Mouse (Mus musculus) MEL (cell line): ENCODE results near the gene Acin1. TPM values are rescaled to one million over a fixed set of nuclear protein-coding genes. Genes with fewer than 3 reads are reported as not detected.
A peak's percentile ranks its signal among the peaks of the same experiment; 100 is the strongest.

Experiments
- DNase-seq: peaks from one replicate; pipeline ENCODE4 v3.0.0; 2011; ENCODE audit warnings: low read depth, low spot score
- H3K27ac ChIP-seq: 2 replicates; pipeline ENCODE4 v1.5.1; 2012; ENCODE audit warnings: low read depth, mild to moderate bottlenecking, control low read depth, low read length, moderate library complexity; ENCODE audit not compliant: control insufficient read depth
- H3K27me3 ChIP-seq, 2 experiments: fragments of 150-350 bp in 1 of 2; sonication (generic) in 1 of 2; 2 replicates each; pipeline ENCODE4 v1.6.1; 2012; ENCODE audit warnings: low read length in 2 of 2, mild to moderate bottlenecking in 2 of 2, improper control_type of control experiment in 1 of 2, moderate library complexity in 1 of 2; ENCODE audit not compliant: insufficient read depth in 2 of 2, control insufficient read depth in 1 of 2
- H3K36me3 ChIP-seq, 2 experiments: 2 replicates each; pipeline ENCODE4 v1.6.1; 2012 to 2014; ENCODE audit warnings: low read length in 2 of 2, improper control_type of control experiment in 1 of 2, inconsistent platforms in 1 of 2, mild to moderate bottlenecking in 1 of 2; ENCODE audit not compliant: insufficient read depth in 2 of 2, control insufficient read depth in 1 of 2
- H3K4me1 ChIP-seq, 2 experiments: fragments of 150-350 bp in 1 of 2; sonication (generic) in 1 of 2; 2 replicates each; pipeline ENCODE4 v1.6.1; 2012; ENCODE audit warnings: low read length in 2 of 2, improper control_type of control experiment in 1 of 2, mild to moderate bottlenecking in 1 of 2; ENCODE audit not compliant: insufficient read depth in 2 of 2, control insufficient read depth in 1 of 2
- H3K4me3 ChIP-seq, 2 experiments: fragments of 150-350 bp in 1 of 2; sonication (generic) in 1 of 2; 2 replicates each; pipeline ENCODE4 v1.5.1; 2012; ENCODE audit warnings: low read depth in 2 of 2, low read length in 2 of 2, mild to moderate bottlenecking in 2 of 2, moderate library complexity in 2 of 2, control low read depth in 1 of 2, improper control_type of control experiment in 1 of 2; ENCODE audit not compliant: control insufficient read depth in 1 of 2, insufficient read depth in 1 of 2
- H3K79me2 ChIP-seq: 2 replicates; pipeline ENCODE4 v1.6.1; 2012; ENCODE audit warnings: mild to moderate bottlenecking, low read length, moderate library complexity; ENCODE audit not compliant: control insufficient read depth, poor library complexity, insufficient read depth
- H3K9ac ChIP-seq: 2 replicates; pipeline ENCODE4 v1.6.1; 2012; ENCODE audit warnings: low read depth, mild to moderate bottlenecking, control low read depth, low read length, moderate library complexity; ENCODE audit not compliant: control insufficient read depth, poor library complexity, severe bottlenecking
- H3K9me3 ChIP-seq: fragments of 150-350 bp; sonication (generic); replicated peaks from 2 replicates; pipeline ENCODE4 v1.6.1; 2012; ENCODE audit warnings: mild to moderate bottlenecking, low read length, improper control_type of control experiment, moderate library complexity; ENCODE audit not compliant: insufficient read depth
- BHLHE40 ChIP-seq: IDR thresholded peaks from 2 replicates; pipeline ENCODE4 v1.6.1; 2012; ENCODE audit warnings: low read depth, mild to moderate bottlenecking, inconsistent platforms, low read length, improper control_type of control experiment, borderline replicate concordance
- CHD1 ChIP-seq: IDR thresholded peaks from 2 replicates; pipeline ENCODE4 v1.6.1; 2012; ENCODE audit warnings: low read depth, mild to moderate bottlenecking, inconsistent platforms, low read length, improper control_type of control experiment
- E2F4 ChIP-seq: IDR thresholded peaks from 2 replicates; pipeline ENCODE4 v1.6.1; 2011; ENCODE audit warnings: low read depth, low read length, improper control_type of control experiment, borderline replicate concordance
- ELF1 ChIP-seq: IDR thresholded peaks from 2 replicates; pipeline ENCODE4 v1.6.1; 2014; ENCODE audit warnings: low read depth, mild to moderate bottlenecking, inconsistent platforms, low read length, improper control_type of control experiment, moderate library complexity
- HCFC1 ChIP-seq: IDR thresholded peaks from 2 replicates; pipeline ENCODE4 v1.6.1; 2012; ENCODE audit warnings: low read depth, mild to moderate bottlenecking, inconsistent platforms, low read length, improper control_type of control experiment, moderate library complexity
- KAT2A ChIP-seq: conservative IDR thresholded peaks from 2 replicates; pipeline ENCODE4 v1.6.1; 2012; ENCODE audit warnings: low read depth, low read length, improper control_type of control experiment, inconsistent platforms
- MAX ChIP-seq: IDR thresholded peaks from 2 replicates; pipeline ENCODE4 v1.6.1; 2011; ENCODE audit warnings: low read length, improper control_type of control experiment
- MEF2A ChIP-seq: IDR thresholded peaks from 2 replicates; pipeline ENCODE4 v1.6.1; 2014; ENCODE audit warnings: low read depth, mild to moderate bottlenecking, inconsistent platforms, low read length, improper control_type of control experiment; ENCODE audit not compliant: poor library complexity, insufficient replicate concordance, severe bottlenecking; ENCODE audit errors: extremely low read depth
- MYB ChIP-seq: IDR thresholded peaks from 2 replicates; pipeline ENCODE4 v1.6.1; 2011; ENCODE audit warnings: mild to moderate bottlenecking, low read depth, low read length, improper control_type of control experiment
- MYC ChIP-seq: IDR thresholded peaks from 2 replicates; pipeline ENCODE4 v1.6.1; 2011; ENCODE audit warnings: low read depth, mild to moderate bottlenecking, low read length, improper control_type of control experiment, moderate library complexity
- NELFE ChIP-seq: IDR thresholded peaks from 2 replicates; pipeline ENCODE4 v1.6.1; 2011; ENCODE audit warnings: low read depth, low read length, improper control_type of control experiment
- NRF1 ChIP-seq: IDR thresholded peaks from 2 replicates; pipeline ENCODE4 v1.6.1; 2014; ENCODE audit warnings: low read depth, mild to moderate bottlenecking, inconsistent platforms, low read length, improper control_type of control experiment, moderate library complexity; ENCODE audit not compliant: poor library complexity, insufficient read depth, severe bottlenecking
- POLR2A ChIP-seq, 2 experiments: IDR thresholded peaks; 2 replicates each; pipeline ENCODE4 v1.6.1; 2011 to 2012; ENCODE audit warnings: low read length in 2 of 2, mild to moderate bottlenecking in 2 of 2, control low read depth in 1 of 2, improper control_type of control experiment in 1 of 2, low read depth in 1 of 2, moderate library complexity in 1 of 2; ENCODE audit not compliant: control insufficient read depth in 1 of 2, insufficient read depth in 1 of 2, poor library complexity in 1 of 2
- RCOR1 ChIP-seq: IDR thresholded peaks from 2 replicates; pipeline ENCODE4 v1.6.1; 2012; ENCODE audit warnings: low read depth, mild to moderate bottlenecking, inconsistent platforms, low read length, improper control_type of control experiment
- SIN3A ChIP-seq: IDR thresholded peaks from 2 replicates; pipeline ENCODE4 v1.6.1; 2012; ENCODE audit warnings: low read length, improper control_type of control experiment, inconsistent platforms
- TBP ChIP-seq: IDR thresholded peaks from 2 replicates; pipeline ENCODE4 v1.8.0; 2011; ENCODE audit warnings: low read depth, low read length, improper control_type of control experiment
- TCF12 ChIP-seq: IDR thresholded peaks from 2 replicates; pipeline ENCODE4 v1.6.1; 2014; ENCODE audit warnings: low read depth, mild to moderate bottlenecking, inconsistent platforms, low read length, improper control_type of control experiment, moderate library complexity
- USF2 ChIP-seq, 2 experiments: IDR thresholded peaks; 2 replicates each; pipeline ENCODE4 v1.6.1; 2011 to 2012; ENCODE audit warnings: improper control_type of control experiment in 2 of 2, low read length in 2 of 2, borderline replicate concordance in 1 of 2, inconsistent platforms in 1 of 2, low read depth in 1 of 2, mild to moderate bottlenecking in 1 of 2; ENCODE audit not compliant: insufficient read depth in 1 of 2
- ZC3H11A ChIP-seq: IDR thresholded peaks from 2 replicates; pipeline ENCODE4 v1.6.1; 2012; ENCODE audit warnings: low read depth, mild to moderate bottlenecking, inconsistent platforms, low read length, improper control_type of control experiment
- ZMIZ1 ChIP-seq: IDR thresholded peaks from 2 replicates; pipeline ENCODE4 v1.6.1; 2012; ENCODE audit warnings: low read depth, mild to moderate bottlenecking, inconsistent platforms, low read length, improper control_type of control experiment, moderate library complexity
- polyA plus RNA-seq, 2 experiments: library from polyadenylated mRNA; stranded (reverse) in 1 of 2; unstranded in 1 of 2; fragments of >175 nt in 1 of 2; fragments of >200 nt in 1 of 2; gene quantifications; 2 replicates each; pipeline versions ENCODE4 v1.2.1 to v1.2.4; 2012; ENCODE audit warnings: low replicate concordance in 2 of 2, low read depth in 1 of 2; ENCODE audit not compliant: insufficient read length in 2 of 2, insufficient read depth in 1 of 2, missing spikeins in 1 of 2
- total RNA-seq: library from RNA; depleted of rRNA; stranded (reverse); fragments of 300-350 nt; gene quantifications from 2 replicates; pipeline ENCODE4 v1.2.3, GENCODE M21; 2012

Gene Acin1
- total and polyA plus RNA-seq, 3 experiments = 103 to 248 (median 115) TPM

DNA sequence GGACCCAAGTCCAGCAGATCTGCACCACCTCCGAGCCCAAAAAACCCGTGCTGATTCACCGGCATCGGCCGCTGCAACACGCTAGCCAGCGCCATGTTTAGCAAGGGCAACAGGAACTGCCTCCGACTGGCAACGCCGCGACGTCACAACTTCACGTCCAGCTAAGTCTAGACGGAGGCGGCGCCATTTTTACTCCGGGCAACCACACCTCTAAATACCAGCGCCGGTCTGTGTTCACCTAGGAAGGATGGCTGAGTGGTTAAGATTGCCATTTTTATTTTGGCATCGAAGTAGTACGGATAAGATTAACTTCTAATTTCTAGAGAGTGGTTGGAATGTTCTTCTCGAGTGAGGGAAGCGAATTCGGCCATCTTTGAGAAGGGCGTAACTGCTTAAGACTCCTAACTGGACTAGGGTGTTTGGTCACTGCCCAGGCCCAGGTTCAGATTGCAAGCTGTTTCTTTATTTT lies 68.8 kb downstream of the Acin1 start, which contains the start of gene Psmb5:
Gene Psmb5 (minus strand): TSS at position 126 of the 469 bp plus-strand sequence.
- peak; percentile 33; the same call in 1 of the 2 replicates for TF ChIP-seq TCF12
- TF ChIP-seq MYC = no peak
- TF ChIP-seq RCOR1 = peak; percentile 89
- TF ChIP-seq ELF1 = peak; percentile 77
- TF ChIP-seq MEF2A = no peak
- TF ChIP-seq SIN3A = peak; percentile 69; the same call in 1 of the 2 replicates
- no peak for TF ChIP-seq USF2 (IDR thresholded peaks at IDR 0.05; ENCODE audit: borderline replicate concordance in 1 of 2, insufficient read depth in 1 of 2, low read depth in 1 of 2, low read length in 2 of 2)
- TF ChIP-seq POLR2A (IDR thresholded peaks at IDR 0.05; ENCODE audit: control insufficient read depth in 1 of 2, insufficient read depth in 1 of 2, low read depth in 1 of 2, low read length in 2 of 2, poor library complexity in 1 of 2) = peak in 1 of 2 experiments; percentile 77; a peak in 3 of 4 replicates
- TF ChIP-seq ZC3H11A = no peak
- TF ChIP-seq MAX = no peak
- TF ChIP-seq NELFE = peak; percentile 68
- TF ChIP-seq ZMIZ1 = no peak
- TF ChIP-seq TBP = peak; percentile 70
- no peak for TF ChIP-seq MYB
- TF ChIP-seq NRF1 = peak; percentile 65
- peak; percentile 92 for TF ChIP-seq HCFC1
- TF ChIP-seq BHLHE40 = no peak
- no peak for TF ChIP-seq CHD1
- TF ChIP-seq E2F4 = no peak
- TF ChIP-seq KAT2A = peak; percentile 91
- no peaks in the 10 kb centered on the region for H3K9me3 ChIP-seq
- H3K36me3 ChIP-seq = peaks cover 0 to 8% of the 10 kb centered on the region in 2 experiments; a peak in 2 of 4 replicates
- peak; percentile 95 for DNase-seq
- H3K27ac ChIP-seq = peak within 1 kb of the TSS; percentile 81
- H3K4me3 ChIP-seq = peak within 1 kb of the TSS; percentile 80 to 82
- peaks cover 15% of the 10 kb centered on the region for H3K79me2 ChIP-seq
- H3K4me1 ChIP-seq = peaks cover 0 to 6% of the 10 kb centered on the region in 2 experiments; a peak in 3 of 4 replicates
- H3K9ac ChIP-seq = peak within 1 kb of the TSS; percentile 83
- H3K27me3 ChIP-seq = no peaks in the 10 kb centered on the region
